Mouse (Mus musculus) cerebellum, adult 18-20 months (tissue): ENCODE measurements at regions not wholly inside any gene's neighbourhood (a gene's known extent, or its start where the extent isn't known, plus 50 kb on each side); places are given as distances from the start of the nearest gene placed in this dataset.

Experiments used
- DNase-seq, 2 experiments: peaks; one replicate each; pipeline ENCODE4 v3.0.0; 2021

DNA sequence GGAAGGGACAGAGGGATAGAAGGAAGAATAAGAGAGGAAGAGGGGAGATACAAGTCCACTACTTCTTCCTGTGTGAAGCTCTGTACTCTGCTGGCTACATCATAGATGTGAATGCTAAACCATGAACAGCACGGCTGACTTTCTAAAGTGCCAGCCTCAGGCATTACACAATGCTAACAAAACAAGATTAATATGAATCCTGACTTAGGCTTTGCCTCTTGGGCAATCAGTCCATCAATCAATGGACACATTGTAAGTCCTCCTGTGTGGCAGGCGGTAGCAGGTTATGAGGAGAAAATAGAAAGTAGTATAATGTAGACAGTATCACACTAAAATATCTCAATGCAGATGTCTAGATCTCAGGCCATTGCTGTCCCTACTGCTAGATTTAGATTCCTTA, 203.6 kb upstream of the Nrip1 start:
- no peak for DNase-seq

DNA sequence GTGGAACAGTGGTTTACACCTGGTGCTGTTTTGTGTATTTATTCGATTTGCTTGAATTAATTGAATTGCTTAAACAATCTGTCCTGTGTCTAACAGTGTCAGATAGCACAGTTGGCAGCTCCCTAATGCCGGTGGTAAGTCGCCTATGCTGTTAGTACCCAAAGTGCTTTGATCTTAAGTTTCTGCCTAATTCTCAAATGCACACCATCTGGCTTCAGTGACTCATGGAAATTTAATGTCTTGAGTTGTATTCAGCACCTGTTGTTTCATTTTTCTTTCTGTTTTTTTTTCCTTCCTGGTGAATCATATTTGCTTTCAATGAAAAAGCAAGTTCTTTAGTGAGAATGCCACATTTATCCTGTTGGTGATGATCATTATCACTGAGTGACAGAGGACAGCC, 201.7 kb upstream of the Nrip1 start:
- no peak for DNase-seq

GRCm38 (mm10) chr16:76566220-76566619, 192.6 kb upstream of the Nrip1 start:
- no peak for DNase-seq

GRCm38 (mm10) chr16:76554846-76555245, 181.2 kb upstream of the Nrip1 start:
- no peak for DNase-seq

DNA sequence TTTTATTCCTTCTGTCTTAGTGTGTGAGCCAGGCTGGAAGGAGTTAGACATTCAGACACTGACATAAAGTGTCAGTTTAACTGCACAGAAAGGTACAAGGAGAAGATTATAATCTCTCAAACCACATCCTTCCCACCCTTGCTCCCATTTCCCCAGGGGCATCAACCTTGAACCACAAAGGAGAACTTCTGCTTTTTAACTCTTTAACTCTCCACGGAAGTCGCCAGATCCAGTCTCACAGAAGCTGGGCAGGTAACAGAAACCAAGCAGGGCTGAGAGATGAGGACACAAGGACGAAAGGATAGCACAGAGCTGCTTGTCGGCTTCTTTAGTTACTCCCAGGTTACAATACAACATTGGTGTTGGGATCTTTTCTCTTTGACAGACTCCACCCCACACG, 176.0 kb upstream of the Nrip1 start:
- DNase-seq, result no peak

DNA sequence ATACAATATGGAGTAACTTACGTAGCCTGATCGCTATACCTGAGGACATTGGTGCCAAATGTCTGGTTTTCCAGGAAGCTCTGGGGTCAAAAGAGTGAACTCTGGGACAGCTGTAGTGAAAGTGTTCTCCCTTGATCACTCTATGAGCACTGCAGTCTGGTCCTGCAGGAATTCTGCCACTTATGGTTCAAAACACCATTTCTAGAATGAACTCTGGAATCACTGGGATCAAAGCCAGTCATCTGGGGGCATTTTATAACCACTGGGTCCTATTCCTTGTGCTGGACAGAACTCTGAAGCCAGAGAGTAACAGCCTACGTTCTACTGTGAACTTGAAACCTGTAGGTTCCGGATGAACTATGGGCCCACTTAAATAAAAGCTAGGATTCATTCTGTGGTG, 173.5 kb upstream of the Nrip1 start:
- DNase-seq, result no peak

- DNase-seq, result no peak
Measured at GRCm38 (mm10) chr16:76546632-76547031, 173.0 kb upstream of the Nrip1 start.

DNA sequence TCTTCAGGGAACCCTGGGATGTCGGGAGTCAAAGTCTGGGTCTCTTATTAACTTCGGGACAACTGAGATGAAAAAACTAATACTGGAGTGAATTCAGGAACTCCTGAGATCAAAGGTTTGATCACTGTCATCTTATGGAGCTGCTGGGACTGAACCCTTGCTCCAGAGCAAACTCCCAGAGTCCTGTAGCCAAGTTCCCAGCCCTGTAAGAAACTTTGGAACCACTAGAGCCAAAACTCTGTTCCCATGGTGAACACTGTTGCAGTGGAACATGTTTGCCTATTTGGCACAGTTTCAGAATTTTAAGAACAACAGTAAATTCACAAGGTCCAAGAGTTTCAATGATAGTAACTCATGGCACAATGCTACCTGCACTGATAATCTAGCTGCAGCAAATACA, 172.3 kb upstream of the Nrip1 start:
- DNase-seq, result no peak

DNA sequence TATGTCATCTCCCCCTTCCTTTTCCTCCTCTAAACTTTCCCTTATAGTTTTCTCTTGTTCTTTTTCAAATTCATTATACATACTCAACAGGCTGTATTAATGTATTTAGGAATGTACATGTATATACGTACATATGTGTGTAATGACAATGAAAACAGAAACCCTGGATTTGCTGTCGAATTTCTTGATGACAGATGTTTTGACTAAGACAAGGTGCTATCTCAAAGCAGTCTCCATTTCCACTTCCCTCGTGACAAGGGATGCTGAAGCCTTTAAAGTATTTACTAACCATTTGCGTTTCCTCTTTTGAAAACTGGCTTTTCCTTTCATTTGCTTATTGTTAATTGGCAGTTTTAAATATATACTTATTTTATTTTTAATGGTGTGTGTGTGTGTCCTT, 171.3 kb upstream of the Nrip1 start:
- DNase-seq, result no peak

DNA sequence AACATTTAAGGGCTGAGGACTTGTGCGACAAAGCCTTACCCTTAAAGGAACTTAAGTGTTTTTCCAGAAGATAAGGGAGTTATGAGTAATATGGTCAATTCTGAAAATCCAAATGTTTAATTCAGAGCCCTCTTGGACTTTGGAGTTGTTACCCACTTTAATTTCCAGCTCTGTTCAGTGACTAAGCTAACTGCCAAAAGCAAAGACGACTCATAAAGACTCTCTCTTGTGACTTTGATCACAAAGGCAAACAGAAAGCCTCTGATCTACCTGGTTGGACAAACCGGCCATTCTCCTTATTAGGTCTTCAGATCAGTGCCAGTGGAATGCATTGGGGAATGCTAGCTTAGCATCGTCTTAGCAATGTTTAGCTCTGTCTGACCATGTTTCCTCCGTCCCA, 167.3 kb upstream of the Nrip1 start:
- no peak for DNase-seq

- DNase-seq, result no peak
Measured at GRCm38 (mm10) chr16:76540328-76540923, 166.8 kb upstream of the Nrip1 start.

GRCm38 (mm10) chr16:76539669-76540068, 166.0 kb upstream of the Nrip1 start:
- DNase-seq, result no peak

DNA sequence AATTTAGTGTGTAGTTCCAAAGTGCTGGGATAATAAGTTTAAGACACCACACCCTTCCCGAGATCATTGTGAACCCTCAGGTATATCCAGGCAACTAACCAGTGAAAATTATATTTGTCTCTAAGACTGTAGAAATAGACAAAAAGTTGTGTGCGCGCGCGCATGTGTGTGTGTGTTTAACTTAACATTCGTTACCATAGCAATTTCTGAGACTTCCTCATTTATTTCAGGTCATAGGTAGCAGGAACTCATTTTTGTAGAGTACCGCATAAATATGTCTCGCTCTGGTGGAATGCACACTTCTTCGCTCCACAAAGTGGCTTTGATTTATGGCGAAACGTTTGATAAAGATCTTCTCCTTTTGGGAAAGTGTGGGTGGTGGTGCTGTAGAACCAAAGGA, 164.2 kb upstream of the Nrip1 start:
- DNase-seq, result no peak

- no peak for DNase-seq
Measured at GRCm38 (mm10) chr16:76532928-76533217, 159.2 kb upstream of the Nrip1 start.

- no peak for DNase-seq
Measured at GRCm38 (mm10) chr16:76532142-76532927, 158.7 kb upstream of the Nrip1 start.

GRCm38 (mm10) chr16:76530886-76531285, 157.3 kb upstream of the Nrip1 start:
- no peak for DNase-seq

DNA sequence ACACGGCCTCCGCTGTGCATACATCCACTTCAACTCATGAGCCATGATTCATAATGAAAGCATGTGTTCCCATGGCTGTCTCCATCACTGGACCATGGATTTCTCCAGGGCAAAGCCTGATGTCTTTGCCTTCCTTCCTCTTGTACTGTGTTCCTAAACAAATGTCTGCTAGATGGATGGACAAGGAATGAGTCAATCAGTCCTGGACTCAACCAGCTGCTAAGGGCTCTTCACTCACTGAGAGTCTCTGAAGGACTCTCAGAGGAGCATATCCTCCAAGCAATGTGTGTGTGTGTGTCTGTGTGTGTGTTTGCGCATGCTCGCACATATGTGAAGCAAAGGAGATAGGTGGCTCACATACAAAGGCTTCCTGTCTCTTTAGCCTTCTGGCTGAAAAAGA, 156.0 kb upstream of the Nrip1 start:
- DNase-seq, result no peak

GRCm38 (mm10) chr16:76527106-76527949, 153.7 kb upstream of the Nrip1 start:
- DNase-seq, result no peak

- DNase-seq, result no peak
Measured at GRCm38 (mm10) chr16:76525563-76525962, 151.9 kb upstream of the Nrip1 start.

DNA sequence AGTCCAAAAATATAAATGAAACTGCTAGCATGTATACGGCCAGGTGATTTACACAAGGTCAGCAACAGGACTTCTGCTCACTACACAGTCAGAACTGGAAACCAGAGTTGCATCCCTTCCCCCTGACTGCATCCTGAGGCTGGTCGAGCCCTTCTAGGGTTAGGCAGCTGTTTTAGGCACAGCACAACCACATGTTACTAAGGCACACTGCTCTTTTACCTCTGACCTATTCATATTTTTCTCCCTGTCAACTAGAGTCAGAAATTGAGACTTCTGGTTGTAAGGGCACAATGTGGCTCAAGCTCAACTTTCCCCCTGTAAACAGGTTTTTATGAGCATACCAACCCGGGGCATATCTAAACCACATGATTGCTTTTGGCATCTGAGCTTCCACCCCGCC, 151.3 kb upstream of the Nrip1 start:
- no peak for DNase-seq

DNA sequence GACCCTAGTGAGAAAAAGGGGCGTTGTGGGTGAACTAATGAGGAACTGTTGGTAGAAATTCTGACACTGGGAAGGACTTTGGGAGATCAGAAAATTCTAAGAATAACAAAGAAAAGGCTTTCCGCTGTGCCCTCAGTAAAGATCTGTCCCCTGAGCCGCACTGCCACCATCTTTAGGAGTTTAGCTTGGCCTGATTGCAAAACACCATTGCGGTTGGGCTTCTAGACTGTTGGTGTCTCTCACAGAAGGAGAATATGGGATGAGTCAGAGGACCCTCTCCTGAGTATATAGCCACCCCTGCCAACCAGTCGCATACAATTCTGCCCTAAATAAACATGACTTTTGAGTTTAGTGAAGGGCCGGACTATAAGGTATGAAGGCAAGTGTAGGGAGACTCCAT, 147.5 kb upstream of the Nrip1 start:
- no peak for DNase-seq

GRCm38 (mm10) chr16:76520643-76520993, 147.0 kb upstream of the Nrip1 start:
- no peak for DNase-seq

GRCm38 (mm10) chr16:76519911-76520642, 146.4 kb upstream of the Nrip1 start:
- DNase-seq, result no peak

GRCm38 (mm10) chr16:76510861-76511260, 137.2 kb upstream of the Nrip1 start:
- no peak for DNase-seq
